Mouse (Mus musculus): ENCODE measurements around the gene Gm11032. TPM values are rescaled to one million over a fixed set of nuclear protein-coding genes. Genes with fewer than 3 reads are reported as not detected.
"Not testable (repeated sequence)": the region's sequence is repeated elsewhere in the genome, so short reads cannot be mapped to it uniquely, and the experiment has no call there.

Gm11032 gene
- polyA plus RNA-seq, 1 experiment from 2014 or later: not detected

DNA sequence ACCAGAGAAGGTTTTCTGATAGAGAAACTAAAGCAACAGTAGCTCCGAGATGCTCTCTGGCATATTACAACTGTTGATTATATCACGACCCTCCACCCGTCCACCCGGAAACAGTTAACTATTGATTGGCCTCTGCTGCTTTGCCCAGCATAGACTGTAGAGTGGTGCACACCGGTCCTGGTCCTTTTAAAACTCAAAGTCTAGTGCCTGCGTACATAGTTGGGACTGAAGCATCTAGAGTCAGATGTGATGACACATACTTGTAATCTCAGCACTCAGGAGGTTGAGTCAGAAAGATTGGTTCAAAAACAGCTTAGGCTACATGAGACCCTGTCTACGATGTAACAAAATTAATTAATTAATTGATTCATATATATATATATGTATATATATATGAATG, 18.4 kb downstream of the Gm11032 start:
- peak overlapping the region; percentile 83 to 88 for H3K4me3 ChIP-seq (ENCODE audit: control insufficient read depth in 1 of 2, insufficient read depth in 1 of 2, low read depth in 1 of 2, low read length in 2 of 2)
- H3K27ac ChIP-seq (replicated peaks in 1 of 2; ENCODE audit: control insufficient read depth in 1 of 2, insufficient read depth in 1 of 2, low read depth in 2 of 2, low read length in 2 of 2): peak overlapping the region in 1 of 2 experiments; percentile 65; a peak in 1 of 4 replicates
- no peaks in the 10 kb centered on the region for H3K27me3 ChIP-seq (ENCODE audit: control insufficient read depth, insufficient read depth, low read length)
- H3K9ac ChIP-seq (ENCODE audit: low read length): peak overlapping the region; percentile 82
- peaks cover 8% of the 10 kb centered on the region; the same call in 1 of the 2 replicates for H3K36me3 ChIP-seq (ENCODE audit: control insufficient read depth, insufficient read depth, low read length)
- 10% methylated on average over 7 of the region's 7 CpGs for WGBS
- no peak for ATAC-seq (ENCODE audit: insufficient number of reproducible peaks, insufficient read depth, low FRiP score, low read depth)
- peak overlapping the region; percentile 90 for H3K4me2 ChIP-seq (ENCODE audit: low read length)
- peaks cover 0 to 15% of the 10 kb centered on the region in 2 experiments; a peak in 2 of 4 replicates for H3K4me1 ChIP-seq (ENCODE audit: control insufficient read depth in 2 of 2, insufficient read depth in 2 of 2, low read length in 2 of 2)
- H3K9me3 ChIP-seq (ENCODE audit: control insufficient read depth, low read length): no peaks in the 10 kb centered on the region

GRCm38 (mm10) chr11:4641185-4641584, 21.3 kb downstream of the Gm11032 start:
- no peak overlapping the region for H3K27ac ChIP-seq (replicated peaks in 1 of 2; ENCODE audit: control insufficient read depth in 1 of 2, insufficient read depth in 1 of 2, low read depth in 2 of 2, low read length in 2 of 2)
- no peaks in the 10 kb centered on the region for H3K27me3 ChIP-seq (ENCODE audit: control insufficient read depth, insufficient read depth, low read length)
- ATAC-seq (ENCODE audit: insufficient number of reproducible peaks, insufficient read depth, low FRiP score, low read depth): no peak
- H3K4me1 ChIP-seq (ENCODE audit: control insufficient read depth in 2 of 2, insufficient read depth in 2 of 2, low read length in 2 of 2): peaks cover 0 to 15% of the 10 kb centered on the region in 2 experiments; a peak in 2 of 4 replicates
- no peak overlapping the region for H3K4me2 ChIP-seq (ENCODE audit: low read length)
- peaks cover 14% of the 10 kb centered on the region for H3K36me3 ChIP-seq (ENCODE audit: control insufficient read depth, insufficient read depth, low read length)
- H3K4me3 ChIP-seq (ENCODE audit: control insufficient read depth in 1 of 2, insufficient read depth in 1 of 2, low read depth in 1 of 2, low read length in 2 of 2): no peak overlapping the region
- no peaks in the 10 kb centered on the region for H3K9me3 ChIP-seq (ENCODE audit: control insufficient read depth, low read length)
- H3K9ac ChIP-seq (ENCODE audit: low read length): no peak overlapping the region

GRCm38 (mm10) chr11:4643722-4644121, 23.9 kb downstream of the Gm11032 start:
- Histone ChIP-seq H3K4me3 (ENCODE audit: control insufficient read depth in 1 of 2, insufficient read depth in 1 of 2, low read depth in 1 of 2, low read length in 2 of 2) (no peak overlapping the region), H3K36me3 (ENCODE audit: control insufficient read depth, insufficient read depth, low read length) (peaks cover 39% of the 10 kb centered on the region), H3K27ac (replicated peaks in 1 of 2; ENCODE audit: control insufficient read depth in 1 of 2, insufficient read depth in 1 of 2, low read depth in 2 of 2, low read length in 2 of 2) (no peak overlapping the region), H3K4me1 (ENCODE audit: control insufficient read depth in 2 of 2, insufficient read depth in 2 of 2, low read length in 2 of 2) (peaks cover 0 to 5% of the 10 kb centered on the region in 2 experiments; a peak in 2 of 4 replicates), H3K27me3 (ENCODE audit: control insufficient read depth, insufficient read depth, low read length) (no peaks in the 10 kb centered on the region), H3K4me2 (ENCODE audit: low read length) (no peak overlapping the region), H3K9me3 (ENCODE audit: control insufficient read depth, low read length) (no peaks in the 10 kb centered on the region), H3K9ac (ENCODE audit: low read length) (peak overlapping the region; percentile 16; the same call in 1 of the 2 replicates)
- no peak for ATAC-seq (ENCODE audit: insufficient number of reproducible peaks, insufficient read depth, low FRiP score, low read depth)
- 61% methylated on average over 5 of the region's 5 CpGs for WGBS

DNA sequence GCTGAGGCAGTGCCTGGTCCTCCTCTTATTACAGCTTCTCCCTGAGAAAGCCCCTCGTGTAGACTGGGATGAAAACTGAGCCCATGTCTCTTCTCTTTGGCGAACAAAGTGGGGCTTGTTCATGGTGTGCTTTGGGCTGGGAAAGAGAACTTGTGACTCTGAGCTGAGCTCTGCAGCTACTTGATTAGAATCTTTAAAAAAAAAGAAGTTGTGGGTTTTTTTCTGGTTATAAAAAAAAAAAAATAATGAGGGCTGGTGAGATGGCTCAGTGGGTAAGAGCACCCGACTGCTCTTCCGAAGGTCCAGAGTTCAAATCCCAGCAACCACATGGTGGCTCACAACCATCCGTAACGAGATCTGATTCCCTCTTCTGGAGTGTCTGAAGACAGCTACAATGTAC, 25.3 kb downstream of the Gm11032 start:
- not testable (repeated sequence) for ATAC-seq (ENCODE audit: insufficient number of reproducible peaks, insufficient read depth, low FRiP score, low read depth); H3K9me3 ChIP-seq (ENCODE audit: control insufficient read depth, low read length); H3K27ac ChIP-seq (replicated peaks in 1 of 2; ENCODE audit: control insufficient read depth in 1 of 2, insufficient read depth in 1 of 2, low read depth in 2 of 2, low read length in 2 of 2); H3K9ac ChIP-seq (ENCODE audit: low read length); H3K4me3 ChIP-seq (ENCODE audit: control insufficient read depth in 1 of 2, insufficient read depth in 1 of 2, low read depth in 1 of 2, low read length in 2 of 2); H3K4me1 ChIP-seq (ENCODE audit: control insufficient read depth in 2 of 2, insufficient read depth in 2 of 2, low read length in 2 of 2); H3K4me2 ChIP-seq (ENCODE audit: low read length); H3K27me3 ChIP-seq (ENCODE audit: control insufficient read depth, insufficient read depth, low read length)
- peaks cover 54% of the 10 kb centered on the region for H3K36me3 ChIP-seq (ENCODE audit: control insufficient read depth, insufficient read depth, low read length)
- WGBS: 92% methylated on average over 4 of the region's 6 CpGs

DNA sequence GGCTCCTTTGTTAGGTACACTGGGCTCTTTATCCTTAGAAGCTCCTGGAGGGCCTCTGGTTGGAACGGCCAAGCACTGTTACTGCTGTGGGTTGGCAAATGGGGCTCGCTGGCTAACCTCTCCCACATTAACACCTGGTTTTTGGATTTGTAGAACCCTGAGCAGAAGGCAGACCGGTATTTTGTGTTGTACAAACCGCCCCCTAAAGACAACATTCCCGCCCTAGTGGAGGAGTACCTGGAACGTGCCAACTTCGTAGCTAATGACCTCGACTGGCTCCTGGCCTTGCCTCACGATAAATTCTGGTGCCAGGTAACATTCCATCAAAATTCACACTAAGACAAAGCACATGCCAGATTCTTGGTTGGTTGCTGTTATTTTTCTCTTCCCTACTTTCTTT, 26.5 kb downstream of the Gm11032 start:
- Histone ChIP-seq H3K4me1 (ENCODE audit: control insufficient read depth in 2 of 2, insufficient read depth in 2 of 2, low read length in 2 of 2) (no peaks in the 10 kb centered on the region), H3K4me2 (ENCODE audit: low read length) (no peak overlapping the region), H3K27ac (replicated peaks in 1 of 2; ENCODE audit: control insufficient read depth in 1 of 2, insufficient read depth in 1 of 2, low read depth in 2 of 2, low read length in 2 of 2) (no peak overlapping the region), H3K9ac (ENCODE audit: low read length) (no peak overlapping the region), H3K9me3 (ENCODE audit: control insufficient read depth, low read length) (no peaks in the 10 kb centered on the region), H3K4me3 (ENCODE audit: control insufficient read depth in 1 of 2, insufficient read depth in 1 of 2, low read depth in 1 of 2, low read length in 2 of 2) (no peak overlapping the region), H3K36me3 (ENCODE audit: control insufficient read depth, insufficient read depth, low read length) (peaks cover 62% of the 10 kb centered on the region), H3K27me3 (ENCODE audit: control insufficient read depth, insufficient read depth, low read length) (no peaks in the 10 kb centered on the region)
- ATAC-seq (ENCODE audit: insufficient number of reproducible peaks, insufficient read depth, low FRiP score, low read depth): no peak
- WGBS: 91% methylated on average over 9 of the region's 9 CpGs

GRCm38 (mm10) chr11:4659818-4660217, 40.0 kb downstream of the Gm11032 start:
- H3K4me2 ChIP-seq (ENCODE audit: low read length): no peak overlapping the region
- no peaks in the 10 kb centered on the region for H3K9me3 ChIP-seq (ENCODE audit: control insufficient read depth, low read length)
- no peaks in the 10 kb centered on the region for H3K4me1 ChIP-seq (ENCODE audit: control insufficient read depth in 2 of 2, insufficient read depth in 2 of 2, low read length in 2 of 2)
- no peak overlapping the region for H3K4me3 ChIP-seq (ENCODE audit: control insufficient read depth in 1 of 2, insufficient read depth in 1 of 2, low read depth in 1 of 2, low read length in 2 of 2)
- H3K27me3 ChIP-seq (ENCODE audit: control insufficient read depth, insufficient read depth, low read length): no peaks in the 10 kb centered on the region
- peaks cover 71% of the 10 kb centered on the region for H3K36me3 ChIP-seq (ENCODE audit: control insufficient read depth, insufficient read depth, low read length)
- H3K9ac ChIP-seq (ENCODE audit: low read length): no peak overlapping the region
- ATAC-seq (ENCODE audit: insufficient number of reproducible peaks, insufficient read depth, low FRiP score, low read depth): no peak
- WGBS: 75% methylated on average over 1 of the region's 1 CpGs
- no peak overlapping the region for H3K27ac ChIP-seq (replicated peaks in 1 of 2; ENCODE audit: control insufficient read depth in 1 of 2, insufficient read depth in 1 of 2, low read depth in 2 of 2, low read length in 2 of 2)

DNA sequence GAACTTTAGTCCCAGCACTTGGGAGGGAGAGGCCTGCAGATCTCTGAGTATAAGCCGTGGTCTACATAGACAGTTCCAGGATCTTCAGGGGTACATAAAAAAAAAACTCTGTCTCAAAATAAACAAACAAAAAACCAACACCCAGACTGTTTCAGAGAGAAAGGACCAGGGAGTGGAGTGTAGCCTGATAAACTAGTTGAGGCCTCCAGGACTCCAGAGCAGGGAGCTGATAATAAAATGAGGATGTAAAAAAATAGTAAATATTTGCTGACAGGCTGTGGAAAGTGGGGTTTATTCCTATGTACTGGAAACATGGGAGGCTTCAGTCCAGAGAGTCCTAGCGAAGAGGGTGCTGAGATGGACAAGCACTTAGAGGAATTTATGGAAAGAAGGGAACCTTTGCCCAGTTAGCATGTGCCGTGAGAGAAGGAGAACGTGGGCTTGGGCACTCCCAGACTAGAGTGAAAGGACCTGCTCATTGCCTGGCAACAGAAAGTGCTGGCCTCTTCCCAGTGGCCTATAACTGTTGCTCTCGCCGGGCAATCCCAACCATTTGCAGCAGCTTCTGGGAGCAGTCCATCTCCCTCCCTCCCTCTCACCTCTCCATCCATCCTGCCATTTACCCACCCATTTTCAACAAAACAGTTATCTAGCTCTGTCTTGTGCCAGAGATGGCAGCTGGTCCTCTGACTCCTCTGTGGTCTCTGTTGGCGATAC, 40.6 kb downstream of the Gm11032 start:
- no peak overlapping the region for H3K9ac ChIP-seq (ENCODE audit: low read length)
- H3K4me1 ChIP-seq (ENCODE audit: control insufficient read depth in 2 of 2, insufficient read depth in 2 of 2, low read length in 2 of 2): no peaks in the 10 kb centered on the region
- no peak for ATAC-seq (ENCODE audit: insufficient number of reproducible peaks, insufficient read depth, low FRiP score, low read depth)
- 66% methylated on average over 7 of the region's 7 CpGs for WGBS
- H3K27ac ChIP-seq (replicated peaks in 1 of 2; ENCODE audit: control insufficient read depth in 1 of 2, insufficient read depth in 1 of 2, low read depth in 2 of 2, low read length in 2 of 2): no peak overlapping the region
- H3K27me3 ChIP-seq (ENCODE audit: control insufficient read depth, insufficient read depth, low read length): no peaks in the 10 kb centered on the region
- H3K36me3 ChIP-seq (ENCODE audit: control insufficient read depth, insufficient read depth, low read length): peaks cover 65% of the 10 kb centered on the region
- H3K4me3 ChIP-seq (ENCODE audit: control insufficient read depth in 1 of 2, insufficient read depth in 1 of 2, low read depth in 1 of 2, low read length in 2 of 2): no peak overlapping the region
- H3K9me3 ChIP-seq (ENCODE audit: control insufficient read depth, low read length): no peaks in the 10 kb centered on the region
- H3K4me2 ChIP-seq (ENCODE audit: low read length): no peak overlapping the region

- Histone ChIP-seq H3K4me1 (ENCODE audit: control insufficient read depth in 2 of 2, insufficient read depth in 2 of 2, low read length in 2 of 2) (no peaks in the 10 kb centered on the region), H3K27ac (replicated peaks in 1 of 2; ENCODE audit: control insufficient read depth in 1 of 2, insufficient read depth in 1 of 2, low read depth in 2 of 2, low read length in 2 of 2) (no peak overlapping the region), H3K9me3 (ENCODE audit: control insufficient read depth, low read length) (no peaks in the 10 kb centered on the region), H3K4me3 (ENCODE audit: control insufficient read depth in 1 of 2, insufficient read depth in 1 of 2, low read depth in 1 of 2, low read length in 2 of 2) (no peak overlapping the region), H3K27me3 (ENCODE audit: control insufficient read depth, insufficient read depth, low read length) (no peaks in the 10 kb centered on the region), H3K36me3 (ENCODE audit: control insufficient read depth, insufficient read depth, low read length) (peaks cover 62% of the 10 kb centered on the region), H3K4me2 (ENCODE audit: low read length) (no peak overlapping the region), H3K9ac (ENCODE audit: low read length) (no peak overlapping the region)
- ATAC-seq (ENCODE audit: insufficient number of reproducible peaks, insufficient read depth, low FRiP score, low read depth): no peak
- 67% methylated on average over 4 of the region's 4 CpGs for WGBS
These were observed 41.5 kb downstream of the Gm11032 start for GRCm38 (mm10) chr11:4661324-4661723.

Measured in heart, embryonic 14.5 days (tissue).